Mouse (Mus musculus): Measurements from ENCODE around the gene Ankrd65. TPM values are rescaled to one million over a fixed set of nuclear protein-coding genes. Genes with fewer than 3 reads are reported as not detected.

Ankrd65 gene
- not detected for polyA plus RNA-seq (2017; shearing (Covaris generic))

DNA sequence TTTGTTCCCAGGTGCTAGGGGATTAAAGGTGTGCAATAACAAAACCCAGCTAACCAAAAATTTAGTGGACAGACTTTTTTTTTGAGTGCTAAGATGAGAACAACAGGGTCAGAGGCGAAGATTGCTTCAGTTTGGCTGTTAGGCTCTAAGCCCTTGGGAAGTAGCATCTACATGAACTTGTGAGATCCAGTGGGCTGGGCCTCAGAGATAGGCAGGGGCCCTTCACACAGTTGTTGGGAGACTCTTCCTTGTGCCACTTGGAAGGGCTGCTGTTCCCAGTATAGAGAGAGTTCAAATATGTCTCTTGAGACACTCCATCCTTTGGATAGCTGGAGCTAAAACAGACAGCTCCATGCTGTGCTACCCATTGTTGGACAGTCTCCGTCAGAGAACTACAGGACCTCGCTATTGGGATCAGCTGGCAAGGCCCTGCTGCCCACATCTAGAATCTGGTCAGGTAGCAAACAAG, at the start of gene Ankrd65:
Gene Ankrd65 (plus strand): TSS at position 419 of the 469 bp plus-strand sequence.

DNA sequence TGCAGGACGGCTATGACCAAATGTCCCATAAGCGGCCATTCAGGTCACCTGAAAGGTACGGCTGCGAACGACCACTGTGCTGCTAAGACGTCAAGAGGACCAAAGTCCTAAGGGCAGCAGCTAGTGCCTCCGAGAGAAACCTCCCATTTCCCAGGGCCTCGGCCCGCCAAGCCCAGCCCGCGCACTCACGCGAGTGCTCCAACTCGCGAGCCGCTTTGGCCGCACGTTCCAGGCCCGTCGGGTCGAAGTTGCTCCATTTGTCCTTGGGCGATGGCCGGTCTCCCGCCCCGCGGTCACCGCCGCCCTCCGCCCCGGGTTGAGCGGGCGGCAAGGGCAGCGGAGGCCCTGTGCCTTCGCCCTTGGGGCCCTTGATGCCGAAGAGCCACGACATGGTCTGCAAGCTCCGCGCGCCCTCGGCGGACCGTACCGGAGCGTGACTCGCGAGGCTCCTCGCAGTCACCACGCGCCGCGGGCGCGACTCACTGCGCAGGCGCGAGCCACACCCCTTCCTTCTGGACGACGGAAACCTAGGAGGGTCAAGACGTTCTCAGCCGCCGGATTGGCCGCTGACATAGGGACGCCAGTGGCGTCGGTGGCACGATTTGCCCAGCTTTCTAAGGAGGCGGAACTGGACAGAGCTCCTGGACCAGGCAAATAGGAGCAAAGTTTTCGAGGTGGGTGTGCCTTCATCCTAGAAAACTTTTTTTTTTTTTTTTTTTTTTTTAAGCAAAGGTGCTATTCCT, 29.5 kb upstream of the Ankrd65 start, which contains the start of gene Atad3a:
Gene Atad3a (minus strand): TSS at position 481 of the 743 bp plus-strand sequence.

DNA sequence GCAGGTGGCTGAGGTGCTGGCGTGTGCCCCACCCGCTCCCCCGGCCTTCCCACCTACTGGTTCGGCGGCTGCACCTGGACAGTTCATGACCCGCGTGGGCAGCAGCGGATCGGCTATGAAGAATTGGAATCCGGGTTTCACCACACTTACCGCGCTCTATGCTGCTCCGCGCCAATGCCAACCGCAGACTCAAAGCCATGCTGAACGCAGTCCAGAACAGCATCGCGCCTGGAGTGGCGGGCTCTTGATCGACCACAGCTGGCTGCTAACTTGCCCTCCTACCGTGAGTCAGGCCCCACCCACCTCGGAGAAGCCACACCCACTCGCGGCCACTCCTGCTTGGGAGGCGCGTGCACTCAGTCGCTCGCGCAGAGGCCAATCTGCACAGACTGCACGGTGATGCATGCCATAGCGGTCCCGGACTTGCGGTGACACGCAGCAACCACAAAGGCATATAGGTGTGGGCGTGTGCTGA, 15.9 kb upstream of the Ankrd65 start, which contains the start of gene Vwa1:
Gene Vwa1 (minus strand): TSS at position 419 of the 475 bp plus-strand sequence.

GRCm38 (mm10) chr4:155785819-155786218, 4.4 kb upstream of the Ankrd65 start, which contains the start of gene Tmem88b:
Gene Tmem88b (minus strand): TSS chr4:155785874.

DNA sequence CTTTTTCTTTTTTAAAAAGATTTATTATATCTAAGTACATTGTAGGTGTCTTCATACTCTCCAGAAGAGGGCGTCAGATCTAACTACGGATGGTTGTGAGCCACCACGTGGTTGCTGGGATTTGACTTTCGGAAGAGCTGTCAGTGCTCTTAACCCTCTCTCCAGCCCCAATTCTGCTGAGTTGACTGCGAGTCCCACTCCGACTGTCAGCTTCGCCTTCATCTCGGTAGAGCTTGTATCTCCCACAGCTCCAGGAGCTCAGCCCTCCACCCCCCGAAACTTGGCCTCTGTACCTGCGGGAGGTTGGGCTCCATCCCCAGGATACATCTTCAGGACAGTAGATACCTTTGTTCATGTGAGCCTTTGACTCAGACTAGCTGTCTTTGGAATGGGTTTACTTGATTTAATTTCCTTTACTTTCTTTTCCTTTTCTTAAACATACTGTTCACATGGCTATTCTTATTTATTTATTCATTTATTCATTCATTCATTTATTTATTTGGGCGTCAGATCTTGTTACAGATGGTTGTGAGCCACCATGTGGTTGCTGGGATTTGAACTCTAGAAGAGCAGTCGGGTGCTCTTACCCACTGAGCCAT, 12.6 kb downstream of the Ankrd65 start, which contains the start of gene Mrpl20:
Gene Mrpl20 (plus strand): TSS at position 138 of the 599 bp plus-strand sequence.

DNA sequence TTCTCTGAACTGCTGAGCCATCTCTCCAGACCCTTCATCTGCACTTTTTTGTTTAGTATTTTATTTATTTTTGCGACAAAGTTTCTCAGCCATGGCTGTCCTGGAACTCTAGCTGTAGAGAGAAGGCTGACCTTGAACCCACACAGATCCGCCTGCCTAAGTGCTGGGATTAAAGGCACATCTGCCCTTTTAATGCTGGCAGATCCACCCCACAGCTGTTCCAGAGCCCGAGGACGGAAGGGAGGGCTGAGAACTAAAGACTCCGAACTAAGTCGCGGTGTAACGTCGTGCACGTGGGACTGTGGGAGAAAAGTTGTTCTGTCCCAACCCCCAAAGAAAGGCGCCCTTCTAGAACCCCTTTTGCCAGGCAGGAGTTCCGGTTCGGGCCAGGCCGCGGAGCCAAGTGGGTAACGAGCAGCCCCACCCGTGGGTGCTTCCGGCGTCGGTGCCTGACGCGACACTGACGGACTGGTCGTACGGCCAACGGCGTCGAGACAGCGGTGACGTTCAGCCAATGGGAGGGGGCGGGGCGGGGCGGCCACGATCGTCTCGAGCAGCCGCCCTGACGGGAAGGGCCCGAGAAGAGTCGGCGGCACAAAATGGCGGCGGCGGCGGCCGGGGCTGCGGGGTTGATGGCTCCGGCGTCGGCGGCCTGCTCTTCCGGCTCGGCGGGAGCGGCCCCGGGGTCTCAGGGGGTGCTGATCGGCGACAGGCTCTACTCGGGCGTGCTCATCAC, 21.9 kb downstream of the Ankrd65 start, which contains the start of gene Ccnl2:
Gene Ccnl2 (plus strand): TSS at position 561 of the 736 bp plus-strand sequence.

DNA sequence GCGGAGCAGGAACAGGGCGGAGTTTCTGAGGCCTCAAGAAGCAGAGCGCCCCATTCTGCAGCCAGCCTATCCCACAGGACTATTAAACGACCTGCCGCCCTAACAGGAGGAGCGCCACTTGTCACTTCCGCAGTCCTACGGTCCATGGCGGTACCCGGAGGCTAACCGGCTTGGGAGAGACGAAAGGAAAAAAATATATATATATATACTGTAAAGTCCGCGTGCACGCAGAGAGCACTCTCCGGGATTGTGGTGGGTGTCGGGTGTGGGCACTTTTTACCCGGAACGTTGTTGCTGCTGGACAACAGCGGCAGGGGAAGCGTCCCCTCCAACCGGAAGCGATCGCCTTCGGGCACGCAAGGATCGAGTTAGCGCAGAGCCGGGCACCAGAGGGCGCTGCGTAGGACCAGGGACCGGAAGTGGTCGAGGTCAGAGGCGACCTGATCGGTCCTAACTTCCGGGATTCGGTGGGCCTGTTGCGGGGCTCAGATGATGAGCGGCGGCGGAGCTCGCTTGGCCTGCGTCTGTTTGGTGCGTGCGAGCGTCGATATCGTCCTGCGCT, 41.0 kb downstream of the Ankrd65 start, which contains the start of gene Aurkaip1:
Gene Aurkaip1 (plus strand): TSS at position 68 of the 562 bp plus-strand sequence.

GRCm38 (mm10) chr4:155839483-155839910, 49.3 kb downstream of the Ankrd65 start, which contains the start of gene Mxra8:
Gene Mxra8 (plus strand): TSS chr4:155839680.

GRCm38 (mm10) chr4:155846871-155847578, 56.8 kb downstream of the Ankrd65 start, which contains the start of gene Dvl1:
Gene Dvl1 (plus strand): TSS chr4:155847402.

Other genes starting within 250 kb of the Ankrd65 start
- gene Nadk, start 228.1 kb upstream of the Ankrd65 start, polyA plus RNA-seq (2017; shearing (Covaris generic)): 101 TPM
- gene Slc35e2, start 189.0 kb upstream of the Ankrd65 start, polyA plus RNA-seq (2017; shearing (Covaris generic)): 25.7 TPM
- gene Cdk11b, start 165.6 kb upstream of the Ankrd65 start, polyA plus RNA-seq (2017; shearing (Covaris generic)): 317 TPM
- gene Gm10563, start 145.0 kb upstream of the Ankrd65 start, polyA plus RNA-seq (2017; shearing (Covaris generic)): not detected
- not detected for gene Mmp23, start 137.1 kb upstream of the Ankrd65 start, polyA plus RNA-seq (2017; shearing (Covaris generic))
- 55.2 TPM for gene Mib2, start 121.2 kb upstream of the Ankrd65 start, polyA plus RNA-seq (2017; shearing (Covaris generic))
- gene Fndc10, start 96.1 kb upstream of the Ankrd65 start, polyA plus RNA-seq (2017; shearing (Covaris generic)): 13.4 TPM
- gene Ssu72, start 85.6 kb upstream of the Ankrd65 start, polyA plus RNA-seq (2017; shearing (Covaris generic)): 96.5 TPM
- 0.57 TPM for gene Tmem240, start 55.6 kb upstream of the Ankrd65 start, polyA plus RNA-seq (2017; shearing (Covaris generic))
- 104 TPM for gene Atad3a, start 29.3 kb upstream of the Ankrd65 start, polyA plus RNA-seq (2017; shearing (Covaris generic))
- not detected for gene Vwa1, start 15.7 kb upstream of the Ankrd65 start, polyA plus RNA-seq (2017; shearing (Covaris generic))
- not detected for gene Tmem88b, start 4.6 kb upstream of the Ankrd65 start, polyA plus RNA-seq (2017; shearing (Covaris generic))
- 62.8 TPM for gene Mrpl20, start 12.4 kb downstream of the Ankrd65 start, polyA plus RNA-seq (2017; shearing (Covaris generic))
- gene Ccnl2, start 22.1 kb downstream of the Ankrd65 start, polyA plus RNA-seq (2017; shearing (Covaris generic)): 444 TPM
- gene Aurkaip1, start 40.8 kb downstream of the Ankrd65 start, polyA plus RNA-seq (2017; shearing (Covaris generic)): 116 TPM
- gene Mxra8, start 49.2 kb downstream of the Ankrd65 start, polyA plus RNA-seq (2017; shearing (Covaris generic)): 2.1 TPM
- 117 TPM for gene Dvl1, start 57.0 kb downstream of the Ankrd65 start, polyA plus RNA-seq (2017; shearing (Covaris generic))
- 0.55 TPM for gene Tas1r3, start 72.9 kb downstream of the Ankrd65 start, polyA plus RNA-seq (2017; shearing (Covaris generic))
- gene Cptp, start 79.0 kb downstream of the Ankrd65 start, polyA plus RNA-seq (2017; shearing (Covaris generic)): 3.0 TPM
- gene Ints11, start 79.1 kb downstream of the Ankrd65 start, polyA plus RNA-seq (2017; shearing (Covaris generic)): 80.6 TPM
- gene Pusl1, start 101.3 kb downstream of the Ankrd65 start, polyA plus RNA-seq (2017; shearing (Covaris generic)): 41.9 TPM
- 34.2 TPM for gene Acap3, start 101.4 kb downstream of the Ankrd65 start, polyA plus RNA-seq (2017; shearing (Covaris generic))
- 185 TPM for gene Ube2j2, start 153.4 kb downstream of the Ankrd65 start, polyA plus RNA-seq (2017; shearing (Covaris generic))
- gene C1qtnf12, start 171.9 kb downstream of the Ankrd65 start, polyA plus RNA-seq (2017; shearing (Covaris generic)): 3.4 TPM
- 7.8 TPM for gene B3galt6, start 202.2 kb downstream of the Ankrd65 start, polyA plus RNA-seq (2017; shearing (Covaris generic))
- gene Sdf4, start 202.4 kb downstream of the Ankrd65 start, polyA plus RNA-seq (2017; shearing (Covaris generic)): 401 TPM
- 109 TPM for gene Tnfrsf4, start 223.4 kb downstream of the Ankrd65 start, polyA plus RNA-seq (2017; shearing (Covaris generic))
- gene Tnfrsf18, start 235.7 kb downstream of the Ankrd65 start, polyA plus RNA-seq (2017; shearing (Covaris generic)): 279 TPM